Mouse (Mus musculus) forebrain, embryonic 12.5 days (tissue): ENCODE results near the gene Shisa2. TPM values are rescaled to one million over a fixed set of nuclear protein-coding genes. Genes with fewer than 3 reads are reported as not detected.
A peak's percentile ranks its signal among the peaks of the same experiment; 100 is the strongest.

Source experiments
- ATAC-seq: fragments of 200-750 bp; cut with Nextera tagmentation; 2 replicates; pipeline ENCODE4 v1.8.0; 2017; ENCODE audit warnings: moderate TSS enrichment; ENCODE audit not compliant: low FRiP score
- H3K27ac ChIP-seq: fragments of 300-500 bp; sonication (generic); 2 replicates; pipeline ENCODE4 v1.5.1; 2016; ENCODE audit warnings: mild to moderate bottlenecking
- H3K27me3 ChIP-seq: fragments of 300-500 bp; sonication (generic); 2 replicates; pipeline ENCODE4 v1.6.1; 2016; ENCODE audit warnings: mild to moderate bottlenecking
- H3K36me3 ChIP-seq: fragments of 300-500 bp; sonication (generic); replicated peaks from 2 replicates; pipeline ENCODE4 v1.6.1; 2016; ENCODE audit warnings: mild to moderate bottlenecking
- H3K4me1 ChIP-seq: fragments of 300-500 bp; sonication (generic); 2 replicates; pipeline ENCODE4 v1.6.1; 2016
- H3K4me2 ChIP-seq: fragments of 300-500 bp; sonication (generic); 2 replicates; pipeline ENCODE4 v1.6.1; 2016; ENCODE audit warnings: mild to moderate bottlenecking, moderate library complexity
- H3K4me3 ChIP-seq: fragments of 300-500 bp; sonication (generic); replicated peaks from 2 replicates; pipeline ENCODE4 v1.5.1; 2016; ENCODE audit warnings: mild to moderate bottlenecking
- H3K9ac ChIP-seq: fragments of 300-500 bp; sonication (generic); 2 replicates; pipeline ENCODE4 v1.6.1; 2016; ENCODE audit warnings: mild to moderate bottlenecking
- H3K9me3 ChIP-seq: fragments of 300-500 bp; sonication (generic); 2 replicates; pipeline ENCODE4 v1.6.1; 2016
- WGBS: fragments of 180-500 bp; shearing (Covaris S2); methylation state at CpG from one replicate; pipeline ENCODE4 v1.1.7; 2016; 5-methylcytosine and 5-hydroxymethylcytosine counted together
- polyA plus RNA-seq: library from polyadenylated mRNA; unstranded; fragments of >200 nt; fragmentation: Nextera tagmentation; extraction: Ambion mirVana; gene quantifications from 2 replicates; pipeline ENCODE4 v1.2.1, GENCODE M21; 2016

Shisa2 gene
- polyA plus RNA-seq, 1 experiment from 2014 or later, result 51.5 TPM

DNA sequence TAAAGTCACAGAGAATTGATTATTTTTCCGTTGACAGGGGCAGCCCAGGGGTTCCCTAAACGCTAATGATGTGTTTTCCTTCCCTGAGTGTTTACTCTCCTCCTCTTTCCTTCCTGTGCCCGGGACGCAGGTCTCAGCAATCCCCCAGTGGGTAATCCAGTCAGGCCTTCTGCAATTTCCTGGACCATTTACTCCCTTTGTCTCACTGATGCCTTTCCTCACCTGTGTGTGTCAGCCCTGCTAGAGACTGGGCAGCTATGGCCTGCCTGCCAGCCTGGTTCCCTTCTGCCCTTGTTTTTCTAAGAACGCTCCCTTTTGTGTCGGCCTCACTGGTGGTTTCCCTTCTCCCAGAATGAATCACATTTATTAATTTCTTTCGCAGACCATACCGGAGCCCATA is 49.4 kb downstream of the Shisa2 start:
- 0 out of 2 replicates have a peak, but pooled peaks have one; percentile 30 for ATAC-seq
- Histone ChIP-seq H3K4me1 (peaks cover 17% of the 10 kb centered on the region), H3K27me3 (0 out of 2 replicates have a peak, but pooled peaks cover 14% of the 10 kb centered on the region), H3K4me3 (no peak overlapping the region), H3K9me3 (no peaks in the 10 kb centered on the region), H3K4me2 (no peak overlapping the region), H3K27ac (0 out of 2 replicates have a peak overlapping the region, but pooled peaks have one; percentile 6), H3K9ac (no peak overlapping the region), H3K36me3 (no peaks in the 10 kb centered on the region)
- WGBS, result 34% methylated on average over 8 of the region's 8 CpGs

DNA sequence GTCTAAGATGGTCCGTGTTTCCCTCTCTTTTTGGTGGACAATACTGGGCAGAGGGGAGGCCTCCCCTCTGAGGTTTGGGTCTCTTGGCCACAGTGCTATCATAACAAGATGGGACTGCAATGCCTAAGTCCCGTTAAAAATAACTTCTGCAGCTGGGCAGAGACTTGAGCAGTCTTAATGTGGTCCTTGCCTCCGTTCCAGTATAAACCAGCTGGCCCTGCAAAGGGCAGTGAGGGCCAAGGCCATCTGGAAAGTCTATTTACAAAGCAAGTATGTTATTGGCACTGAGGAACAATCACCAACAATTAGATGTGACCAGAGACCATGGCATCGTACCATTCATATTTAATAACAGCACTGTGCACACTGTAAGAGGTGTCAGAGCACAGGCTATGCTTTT is 50.2 kb downstream of the Shisa2 start:
- H3K9ac ChIP-seq, result no peak overlapping the region
- ATAC-seq, result no peak
- H3K36me3 ChIP-seq, result no peaks in the 10 kb centered on the region
- H3K4me1 ChIP-seq, result peaks cover 17% of the 10 kb centered on the region
- no peak overlapping the region for H3K4me3 ChIP-seq
- no peak overlapping the region for H3K4me2 ChIP-seq
- 0 out of 2 replicates have a peak, but pooled peaks cover 11% of the 10 kb centered on the region for H3K27me3 ChIP-seq
- H3K27ac ChIP-seq, result no peak overlapping the region
- 80% methylated on average over 4 of the region's 4 CpGs for WGBS
- no peaks in the 10 kb centered on the region for H3K9me3 ChIP-seq

DNA sequence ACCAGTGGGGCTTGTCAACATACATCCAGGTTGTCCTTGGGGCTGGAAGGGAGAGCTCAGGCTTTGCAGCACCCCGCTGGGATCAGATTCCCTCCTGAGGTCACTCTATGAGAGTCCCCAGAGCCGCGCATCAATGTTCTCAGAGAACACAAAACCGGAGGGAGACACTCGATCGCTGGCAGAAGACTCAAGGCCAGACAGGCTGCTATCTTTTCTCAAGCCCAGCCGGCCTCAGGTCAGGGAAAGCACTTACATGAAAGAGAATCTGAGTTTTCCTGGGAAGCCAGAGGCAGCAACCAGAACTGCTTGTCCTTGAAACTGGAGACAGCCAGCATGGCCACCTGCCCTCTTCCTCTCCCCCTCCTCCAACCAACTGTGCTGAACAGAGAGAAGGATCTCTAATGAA is 52.5 kb downstream of the Shisa2 start:
- H3K4me3 ChIP-seq, result no peak overlapping the region
- H3K9me3 ChIP-seq, result no peaks in the 10 kb centered on the region
- 0 out of 2 replicates have a peak, but pooled peaks cover 8% of the 10 kb centered on the region for H3K27me3 ChIP-seq
- no peak overlapping the region for H3K4me2 ChIP-seq
- H3K4me1 ChIP-seq, result peaks cover 17% of the 10 kb centered on the region
- WGBS, result 72% methylated on average over 7 of the region's 7 CpGs
- H3K36me3 ChIP-seq, result no peaks in the 10 kb centered on the region
- no peak for ATAC-seq
- no peak overlapping the region for H3K9ac ChIP-seq
- no peak overlapping the region for H3K27ac ChIP-seq

Other genes starting within 250 kb of the Shisa2 start
- gene Phf11c, start 229.9 kb upstream of the Shisa2 start, polyA plus RNA-seq, result 0.68 and 0.72 TPM in 2 replicates
- gene Setdb2, start 184.4 kb upstream of the Shisa2 start, polyA plus RNA-seq, result 11.7 and 13.0 TPM in 2 replicates
- 35.5 and 37.5 TPM in 2 replicates for gene Cab39l, start 184.3 kb upstream of the Shisa2 start, polyA plus RNA-seq
- 28.1 and 32.4 TPM in 2 replicates for gene Cdadc1, start 27.3 kb upstream of the Shisa2 start, polyA plus RNA-seq